Mouse (Mus musculus): Measurements from ENCODE around the gene Bloc1s6. TPM values are rescaled to one million over a fixed set of nuclear protein-coding genes. Genes with fewer than 3 reads are reported as not detected.

Gene Bloc1s6
- polyA plus RNA-seq, 1 experiment from 2014 or later: 34.3 TPM

DNA sequence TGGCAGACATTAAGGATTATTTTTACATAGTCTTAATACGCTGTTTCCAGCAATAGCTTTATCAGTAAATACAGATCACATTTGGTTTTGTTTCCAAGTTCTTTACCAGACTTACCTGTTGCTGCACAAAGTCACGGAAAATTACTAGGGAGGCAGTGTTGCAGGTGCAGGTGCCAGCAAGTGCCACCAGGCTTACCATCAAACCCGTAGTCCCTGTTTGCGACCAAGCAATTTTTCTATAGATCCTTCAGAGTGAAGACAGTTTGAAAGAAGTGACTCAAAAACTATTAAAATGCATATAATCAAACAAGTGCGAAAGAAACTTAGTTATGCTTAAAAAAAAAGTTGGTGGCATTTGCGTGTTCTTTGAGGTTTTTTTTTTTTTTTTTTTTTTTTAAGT is 26.2 kb downstream of the Bloc1s6 start:
- Histone ChIP-seq H3K4me2 (peak overlapping the region; percentile 96), H3K4me3 (peak overlapping the region; percentile 57), H3K27ac (ENCODE audit: poor library complexity, severe bottlenecking) (no peak overlapping the region), H3K36me3 (no peaks in the 10 kb centered on the region), H3K4me1 (replicated peaks) (0 out of 2 replicates have a peak, but pooled peaks cover 3% of the 10 kb centered on the region), H3K9ac (no peak overlapping the region), H3K27me3 (replicated peaks) (peaks cover 13% of the 10 kb centered on the region), H3K9me3 (replicated peaks) (no peaks in the 10 kb centered on the region)
- ATAC-seq (ENCODE audit: insufficient number of reproducible peaks, low FRiP score): no peak
- WGBS: 55% methylated on average over 6 of the region's 6 CpGs

DNA sequence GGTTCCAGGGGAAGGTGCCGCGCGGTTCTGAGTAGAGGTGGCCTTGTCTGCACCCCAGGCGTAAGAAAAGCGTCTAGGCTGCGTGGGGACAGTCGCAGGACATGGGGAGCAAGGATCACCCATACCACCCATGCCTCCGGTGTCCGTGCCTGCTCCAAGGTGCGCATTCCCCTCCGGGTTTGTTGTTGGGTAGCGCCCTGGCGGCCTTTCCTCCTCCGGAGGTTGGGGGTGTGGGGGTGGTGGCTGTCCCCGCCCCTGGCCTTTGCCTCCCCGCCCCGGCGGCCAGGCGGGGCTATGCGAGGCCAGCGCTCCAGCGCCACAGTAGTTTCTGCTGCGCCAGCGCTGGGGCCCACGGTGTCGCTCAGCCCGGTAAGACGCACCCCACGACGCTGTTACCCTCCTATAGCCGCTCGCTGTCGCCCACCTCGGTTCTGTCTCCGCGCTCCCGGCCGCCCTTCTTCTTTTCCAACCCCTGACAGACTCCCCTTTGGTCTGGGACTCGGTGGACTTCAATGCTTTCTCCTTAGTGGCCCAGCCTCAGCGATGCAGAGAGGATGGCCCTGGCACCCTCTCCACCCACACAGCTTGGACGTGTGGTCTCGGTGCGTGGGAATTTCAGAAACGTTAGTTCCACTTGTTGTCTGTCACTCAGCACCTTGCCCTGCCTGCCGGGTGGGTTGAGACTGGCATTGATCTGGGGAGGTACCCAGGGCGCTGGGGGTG is 26.9 kb downstream of the Bloc1s6 start, which contains the start of gene Sqor:
TSS of gene Sqor (plus strand) at position 167 of the 723 bp plus-strand sequence.
- peak; percentile 81 for ATAC-seq (ENCODE audit: insufficient number of reproducible peaks, low FRiP score)
- Histone ChIP-seq H3K4me2 (peak within 1 kb of the TSS; percentile 96), H3K4me3 (peak within 1 kb of the TSS; percentile 57), H3K27ac (ENCODE audit: poor library complexity, severe bottlenecking) (no peak within 1 kb of the TSS), H3K4me1 (replicated peaks) (0 out of 2 replicates have a peak, but pooled peaks cover 3% of the 10 kb centered on the region), H3K9me3 (replicated peaks) (no peaks in the 10 kb centered on the region), H3K27me3 (replicated peaks) (peaks cover 13% of the 10 kb centered on the region), H3K9ac (peak within 1 kb of the TSS; percentile 61), H3K36me3 (no peaks in the 10 kb centered on the region)
- WGBS: 1% methylated on average over 45 of the region's 46 CpGs

DNA sequence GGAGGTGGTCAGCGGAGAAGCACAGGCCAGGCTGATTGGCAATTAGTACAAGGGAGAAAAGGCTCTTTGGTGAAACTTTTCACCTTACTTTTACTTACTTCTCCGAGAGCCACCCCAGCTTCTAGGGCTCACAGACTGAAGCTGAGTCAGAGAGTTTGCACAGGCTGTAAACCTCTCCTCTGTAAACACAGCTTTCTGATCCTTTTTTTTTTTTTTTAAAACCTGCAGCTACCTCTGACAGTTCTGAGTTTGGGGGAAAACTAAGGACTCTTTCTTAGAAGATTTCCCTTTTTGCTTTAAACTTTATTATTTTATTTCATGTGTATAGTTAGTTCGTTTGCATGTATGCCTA is 27.5 kb downstream of the Bloc1s6 start:
- H3K27ac ChIP-seq (ENCODE audit: poor library complexity, severe bottlenecking): no peak overlapping the region
- no peak for ATAC-seq (ENCODE audit: insufficient number of reproducible peaks, low FRiP score)
- WGBS: 32% methylated on average over 3 of the region's 3 CpGs
- H3K4me1 ChIP-seq (replicated peaks): 0 out of 2 replicates have a peak, but pooled peaks cover 3% of the 10 kb centered on the region
- H3K9ac ChIP-seq: peak overlapping the region; percentile 61
- H3K4me2 ChIP-seq: peak overlapping the region; percentile 96
- H3K4me3 ChIP-seq: peak overlapping the region; percentile 57
- no peaks in the 10 kb centered on the region for H3K9me3 ChIP-seq (replicated peaks)
- peaks cover 13% of the 10 kb centered on the region for H3K27me3 ChIP-seq (replicated peaks)
- no peaks in the 10 kb centered on the region for H3K36me3 ChIP-seq

DNA sequence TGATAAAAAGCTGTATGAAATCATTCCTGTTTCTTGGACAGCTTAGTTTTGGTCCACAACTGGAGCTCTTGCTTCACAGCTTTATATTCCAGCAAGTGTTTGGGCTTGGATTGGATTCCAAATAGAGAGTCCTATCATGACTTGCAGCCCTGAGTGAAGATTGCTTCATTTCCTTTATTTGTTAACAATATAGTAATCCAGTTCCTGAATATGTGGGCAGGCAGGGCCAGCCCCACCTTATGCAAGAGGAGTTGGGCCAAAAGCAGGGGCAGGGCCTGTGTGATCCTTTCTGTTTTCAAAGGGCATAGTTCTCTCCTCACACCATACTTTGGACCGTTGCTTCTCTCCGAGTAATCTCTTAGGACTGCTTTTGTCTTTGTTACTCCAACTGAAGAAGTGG is 32.7 kb downstream of the Bloc1s6 start:
- no peak for ATAC-seq (ENCODE audit: insufficient number of reproducible peaks, low FRiP score)

DNA sequence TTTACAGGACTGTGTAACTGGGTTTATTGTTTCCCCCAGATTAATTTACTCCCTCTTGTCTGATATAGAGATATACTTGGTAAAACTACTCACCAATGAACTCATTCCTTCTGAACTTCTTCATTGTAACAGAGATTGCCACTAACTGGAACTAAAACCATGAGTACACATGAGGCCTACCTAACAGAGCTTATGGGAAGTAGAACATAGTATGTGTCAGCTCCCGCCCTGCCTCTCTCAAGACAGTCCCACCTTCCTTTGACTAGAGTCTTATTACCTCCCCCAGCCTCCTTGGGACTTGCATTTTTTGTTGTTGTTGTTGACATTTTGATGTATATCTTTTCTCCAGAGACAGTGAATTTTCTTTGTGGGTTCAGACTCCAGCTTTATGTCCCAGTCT is 34.6 kb downstream of the Bloc1s6 start:
- no peak overlapping the region for H3K9ac ChIP-seq
- no peak overlapping the region for H3K4me2 ChIP-seq
- no peaks in the 10 kb centered on the region for H3K9me3 ChIP-seq (replicated peaks)
- H3K36me3 ChIP-seq: no peaks in the 10 kb centered on the region
- WGBS: 73% methylated on average over 1 of the region's 1 CpGs
- H3K4me1 ChIP-seq (replicated peaks): no peaks in the 10 kb centered on the region
- no peaks in the 10 kb centered on the region for H3K27me3 ChIP-seq (replicated peaks)
- H3K27ac ChIP-seq (ENCODE audit: poor library complexity, severe bottlenecking): no peak overlapping the region
- ATAC-seq (ENCODE audit: insufficient number of reproducible peaks, low FRiP score): no peak
- H3K4me3 ChIP-seq: no peak overlapping the region

More for the DNA sequence above, 32.7 kb downstream of the Bloc1s6 start:
- peaks cover 9% of the 10 kb centered on the region for H3K27me3 ChIP-seq (replicated peaks)
- no peak overlapping the region for H3K27ac ChIP-seq (ENCODE audit: poor library complexity, severe bottlenecking)
- H3K4me1 ChIP-seq (replicated peaks): no peaks in the 10 kb centered on the region
- no peaks in the 10 kb centered on the region for H3K36me3 ChIP-seq
- WGBS: 72% methylated on average over 2 of the region's 2 CpGs
- H3K4me3 ChIP-seq: no peak overlapping the region
- no peak overlapping the region for H3K9ac ChIP-seq
- H3K9me3 ChIP-seq (replicated peaks): no peaks in the 10 kb centered on the region
- no peak overlapping the region for H3K4me2 ChIP-seq

DNA sequence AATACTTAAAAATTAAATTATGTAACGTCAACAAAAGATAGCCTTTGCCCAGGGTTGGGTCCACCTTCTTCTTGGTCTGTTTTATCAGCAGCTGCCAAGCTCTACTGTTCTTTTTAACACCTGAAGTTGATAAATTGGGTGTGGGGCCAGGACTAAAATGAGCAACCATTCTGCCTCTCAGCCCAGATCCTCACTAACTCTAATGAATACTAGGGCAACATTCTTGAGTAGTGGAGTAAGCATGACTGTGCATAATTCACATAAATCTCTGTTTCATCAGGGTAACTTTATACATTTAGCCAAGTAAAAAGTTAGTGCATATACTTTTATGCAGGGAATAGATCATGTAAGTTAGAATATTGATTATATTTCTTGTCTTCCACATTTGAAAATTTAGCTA is 37.2 kb downstream of the Bloc1s6 start:
- H3K4me2 ChIP-seq: no peak overlapping the region
- H3K27me3 ChIP-seq (replicated peaks): no peaks in the 10 kb centered on the region
- no peaks in the 10 kb centered on the region for H3K36me3 ChIP-seq
- WGBS: 57% methylated on average over 1 of the region's 1 CpGs
- no peak for ATAC-seq (ENCODE audit: insufficient number of reproducible peaks, low FRiP score)
- H3K9ac ChIP-seq: no peak overlapping the region
- no peaks in the 10 kb centered on the region for H3K9me3 ChIP-seq (replicated peaks)
- H3K27ac ChIP-seq (ENCODE audit: poor library complexity, severe bottlenecking): no peak overlapping the region
- H3K4me3 ChIP-seq: no peak overlapping the region
- H3K4me1 ChIP-seq (replicated peaks): no peaks in the 10 kb centered on the region

DNA sequence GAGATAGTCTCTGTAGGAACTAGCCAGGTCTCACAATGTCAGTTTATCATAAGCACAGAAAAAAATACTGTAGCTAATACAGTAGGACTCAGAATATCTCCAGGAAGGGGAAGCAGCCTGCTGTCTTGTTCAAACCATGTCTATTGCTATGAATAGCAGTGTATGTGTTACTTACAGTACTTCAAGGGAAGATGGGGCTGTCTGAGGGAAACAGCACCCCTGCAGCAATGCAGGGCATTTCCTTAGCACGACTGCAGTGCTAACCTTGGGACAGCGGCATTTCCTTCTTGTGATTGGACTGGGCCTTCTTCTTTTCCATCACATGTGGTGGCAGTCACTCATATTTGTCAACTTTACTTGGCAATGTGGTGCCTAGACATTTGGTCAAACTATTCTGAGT is 38.5 kb downstream of the Bloc1s6 start:
- Histone ChIP-seq H3K27me3 (replicated peaks) (no peaks in the 10 kb centered on the region), H3K4me3 (no peak overlapping the region), H3K4me1 (replicated peaks) (no peaks in the 10 kb centered on the region), H3K4me2 (no peak overlapping the region), H3K27ac (ENCODE audit: poor library complexity, severe bottlenecking) (no peak overlapping the region), H3K36me3 (no peaks in the 10 kb centered on the region), H3K9me3 (replicated peaks) (no peaks in the 10 kb centered on the region), H3K9ac (no peak overlapping the region)
- 63% methylated on average over 2 of the region's 2 CpGs for WGBS
- ATAC-seq (ENCODE audit: insufficient number of reproducible peaks, low FRiP score): no peak

DNA sequence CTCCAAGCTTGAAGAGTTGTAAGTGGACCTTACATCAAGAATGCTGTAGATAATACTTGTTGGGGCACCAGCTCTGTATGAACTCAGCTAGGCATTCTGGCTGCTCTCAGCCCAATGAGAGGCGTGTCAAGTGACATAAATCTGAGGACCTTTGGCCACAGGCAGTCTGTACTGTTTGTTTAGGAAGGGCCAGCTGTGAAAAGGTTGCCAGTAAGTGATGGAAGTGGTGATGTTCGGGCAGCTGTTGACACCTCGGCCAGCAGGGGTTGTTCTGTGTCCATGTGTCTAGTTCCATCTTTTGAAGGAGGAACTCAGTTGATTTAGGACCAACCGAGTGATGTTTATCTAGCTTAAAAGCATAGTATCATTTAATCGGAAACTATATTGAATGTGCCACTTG is 41.7 kb downstream of the Bloc1s6 start:
- no peaks in the 10 kb centered on the region for H3K9me3 ChIP-seq (replicated peaks)
- no peaks in the 10 kb centered on the region for H3K36me3 ChIP-seq
- no peaks in the 10 kb centered on the region for H3K27me3 ChIP-seq (replicated peaks)
- no peak overlapping the region for H3K27ac ChIP-seq (ENCODE audit: poor library complexity, severe bottlenecking)
- no peaks in the 10 kb centered on the region for H3K4me1 ChIP-seq (replicated peaks)
- no peak for ATAC-seq (ENCODE audit: insufficient number of reproducible peaks, low FRiP score)
- 57% methylated on average over 5 of the region's 5 CpGs for WGBS
- no peak overlapping the region for H3K4me3 ChIP-seq
- no peak overlapping the region for H3K9ac ChIP-seq
- no peak overlapping the region for H3K4me2 ChIP-seq

DNA sequence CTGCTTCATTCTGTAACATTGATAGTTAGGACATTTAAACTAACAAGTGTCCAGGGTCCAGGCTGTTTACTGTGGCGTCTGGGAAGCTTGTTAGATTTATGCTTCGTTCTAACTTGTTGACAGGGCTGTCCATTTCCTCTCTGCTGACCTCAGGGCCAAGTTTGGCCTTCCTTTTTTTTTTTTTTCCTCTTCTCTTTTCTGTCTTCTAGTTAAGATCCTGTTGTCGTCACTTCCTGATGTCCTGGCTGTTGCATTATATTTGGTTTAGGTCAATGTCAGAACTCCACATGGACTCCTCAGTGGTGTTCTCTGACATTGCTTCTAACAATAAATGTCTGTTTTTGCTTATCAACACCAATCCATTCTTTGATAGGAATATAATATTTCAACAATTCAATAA is 42.1 kb downstream of the Bloc1s6 start:
- Histone ChIP-seq H3K36me3 (no peaks in the 10 kb centered on the region), H3K4me2 (no peak overlapping the region), H3K9ac (no peak overlapping the region), H3K9me3 (replicated peaks) (no peaks in the 10 kb centered on the region), H3K4me1 (replicated peaks) (no peaks in the 10 kb centered on the region), H3K27ac (ENCODE audit: poor library complexity, severe bottlenecking) (no peak overlapping the region), H3K4me3 (no peak overlapping the region), H3K27me3 (replicated peaks) (no peaks in the 10 kb centered on the region)
- ATAC-seq (ENCODE audit: insufficient number of reproducible peaks, low FRiP score): no peak
- WGBS: 47% methylated on average over 3 of the region's 3 CpGs

DNA sequence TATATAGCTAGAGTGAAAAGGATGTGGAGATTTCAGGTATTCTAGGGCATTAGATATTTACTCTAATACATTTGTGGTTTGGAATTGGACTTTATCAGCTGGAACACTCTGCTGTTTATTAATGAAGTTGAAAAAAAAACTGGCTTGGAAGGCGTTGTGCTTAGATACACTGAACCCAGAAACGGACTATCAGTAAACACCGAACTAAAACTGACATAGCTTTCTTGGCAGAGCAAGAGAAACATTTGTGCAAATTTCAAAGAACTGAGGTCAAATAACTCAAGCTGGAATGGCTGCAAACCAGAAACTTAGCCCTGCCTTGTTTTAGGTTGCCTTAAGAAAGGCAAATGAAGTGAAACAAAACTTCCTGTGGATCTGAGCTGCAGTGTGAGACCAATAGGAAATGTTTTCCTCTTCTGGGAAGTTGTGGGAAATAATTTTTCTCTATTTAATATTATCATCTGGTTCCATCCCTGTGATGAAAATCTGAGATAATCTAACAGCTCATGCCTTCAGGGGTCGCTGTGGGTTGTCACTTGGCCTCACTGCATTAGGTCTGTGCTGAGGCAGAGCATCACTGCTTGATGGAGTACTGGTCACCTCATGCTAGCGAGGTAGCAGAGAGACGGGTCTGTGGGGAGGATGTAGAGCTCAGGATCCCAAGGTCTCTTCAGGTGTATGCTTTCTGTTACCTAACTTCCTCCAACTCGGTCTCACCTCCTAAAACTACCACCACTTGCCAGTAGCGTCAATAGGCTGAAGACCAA is 43.5 kb downstream of the Bloc1s6 start:
- ATAC-seq (ENCODE audit: insufficient number of reproducible peaks, low FRiP score): no peak
- no peaks in the 10 kb centered on the region for H3K27me3 ChIP-seq (replicated peaks)
- H3K4me3 ChIP-seq: no peak overlapping the region
- no peaks in the 10 kb centered on the region for H3K9me3 ChIP-seq (replicated peaks)
- no peak overlapping the region for H3K4me2 ChIP-seq
- H3K36me3 ChIP-seq: no peaks in the 10 kb centered on the region
- 74% methylated on average over 8 of the region's 8 CpGs for WGBS
- no peaks in the 10 kb centered on the region for H3K4me1 ChIP-seq (replicated peaks)
- no peak overlapping the region for H3K9ac ChIP-seq
- no peak overlapping the region for H3K27ac ChIP-seq (ENCODE audit: poor library complexity, severe bottlenecking)

DNA sequence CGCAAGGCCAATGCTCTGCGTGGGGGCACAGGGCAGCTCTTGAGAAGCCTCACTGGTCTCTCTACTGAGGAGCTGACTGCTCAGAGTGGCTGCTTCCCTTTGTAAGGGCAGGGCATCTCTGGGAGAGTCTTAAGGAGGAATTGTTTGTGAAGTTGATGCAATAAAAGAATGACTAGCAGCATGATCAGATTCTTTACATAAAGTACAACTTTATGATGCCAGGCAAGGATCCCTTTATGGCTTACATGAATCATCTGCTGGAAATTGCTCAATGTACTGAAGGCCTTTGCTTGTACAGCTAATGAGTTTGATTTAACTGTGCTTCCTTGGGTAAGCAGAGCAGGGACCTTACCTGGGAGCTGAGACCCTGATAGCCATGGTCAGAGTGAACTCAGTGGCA is 45.4 kb downstream of the Bloc1s6 start:
- ATAC-seq (ENCODE audit: insufficient number of reproducible peaks, low FRiP score): no peak
- H3K4me2 ChIP-seq: no peak overlapping the region
- no peaks in the 10 kb centered on the region for H3K4me1 ChIP-seq (replicated peaks)
- H3K27ac ChIP-seq (ENCODE audit: poor library complexity, severe bottlenecking): no peak overlapping the region
- no peak overlapping the region for H3K9ac ChIP-seq
- 90% methylated on average over 2 of the region's 2 CpGs for WGBS
- no peaks in the 10 kb centered on the region for H3K9me3 ChIP-seq (replicated peaks)
- no peak overlapping the region for H3K4me3 ChIP-seq
- H3K27me3 ChIP-seq (replicated peaks): no peaks in the 10 kb centered on the region
- no peaks in the 10 kb centered on the region for H3K36me3 ChIP-seq

All from heart, embryonic 12.5 days (tissue).